Mouse (Mus musculus): Measurements from ENCODE around the gene Rbfox3.
A peak's percentile ranks its signal among the peaks of the same experiment; 100 is the strongest.
"Not testable (repeated sequence)": the region's sequence is repeated elsewhere in the genome, so short reads cannot be mapped to it uniquely, and the experiment has no call there.

Gene Rbfox3

DNA sequence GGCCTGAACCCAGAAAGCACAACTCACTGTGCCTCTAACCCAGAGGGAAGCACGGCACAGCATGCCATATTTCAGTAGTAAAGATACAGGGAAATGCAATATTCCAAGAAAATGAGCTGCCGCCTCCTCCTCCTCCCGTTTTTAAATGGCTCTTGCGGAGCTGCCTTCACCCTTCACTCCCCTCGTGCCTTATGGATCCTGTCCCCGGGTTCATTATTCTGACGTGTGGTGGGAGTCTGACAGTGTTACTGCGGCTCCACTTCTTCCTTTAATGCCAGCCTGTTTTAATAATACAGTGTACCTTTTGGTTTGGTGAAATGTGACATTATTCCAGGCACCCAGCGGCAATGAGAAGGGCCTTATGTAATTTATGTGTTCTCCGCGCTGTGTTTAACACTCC is 97.5 kb downstream of the Rbfox3 start:
- no peak for DNase-seq

DNA sequence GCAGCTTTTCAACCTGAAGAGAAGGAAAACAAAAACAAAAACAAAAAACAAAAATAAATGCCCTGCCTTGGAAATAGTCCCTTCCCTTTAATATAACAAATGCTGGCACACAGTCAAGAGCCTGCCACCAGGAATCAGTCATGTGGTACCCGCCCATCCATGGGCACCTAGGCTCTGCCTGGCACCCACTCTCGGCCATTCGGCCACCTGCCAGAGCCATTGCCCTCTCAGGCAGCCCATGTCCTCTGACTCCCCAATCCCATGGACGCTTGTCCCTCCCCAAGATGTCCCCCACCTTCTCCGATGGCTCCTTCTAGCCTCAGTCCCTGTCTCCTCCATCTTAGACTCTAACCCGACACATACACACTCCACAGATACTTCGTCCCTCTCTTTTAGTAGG is 100.0 kb downstream of the Rbfox3 start:
- DNase-seq, result no peak

DNA sequence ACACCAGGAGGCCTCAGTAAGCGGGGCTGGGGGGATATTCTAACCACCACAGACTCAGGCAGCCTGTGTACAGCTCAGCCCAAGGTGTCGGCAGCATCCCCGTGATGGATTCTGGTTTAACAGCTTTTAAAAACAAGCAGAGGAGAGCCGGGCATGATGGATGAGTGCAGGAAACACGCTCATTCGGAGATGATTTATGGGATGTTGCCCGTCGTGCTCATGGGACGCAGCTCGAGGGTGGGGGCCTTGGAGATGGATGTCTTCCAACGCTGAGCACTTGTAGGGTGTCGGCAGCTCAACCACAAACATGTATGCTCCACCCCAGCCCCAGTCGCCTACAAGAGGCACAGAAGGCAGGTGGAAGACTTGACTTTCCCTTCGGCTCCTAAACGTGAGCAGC is 103.9 kb downstream of the Rbfox3 start:
- no peak for DNase-seq

DNA sequence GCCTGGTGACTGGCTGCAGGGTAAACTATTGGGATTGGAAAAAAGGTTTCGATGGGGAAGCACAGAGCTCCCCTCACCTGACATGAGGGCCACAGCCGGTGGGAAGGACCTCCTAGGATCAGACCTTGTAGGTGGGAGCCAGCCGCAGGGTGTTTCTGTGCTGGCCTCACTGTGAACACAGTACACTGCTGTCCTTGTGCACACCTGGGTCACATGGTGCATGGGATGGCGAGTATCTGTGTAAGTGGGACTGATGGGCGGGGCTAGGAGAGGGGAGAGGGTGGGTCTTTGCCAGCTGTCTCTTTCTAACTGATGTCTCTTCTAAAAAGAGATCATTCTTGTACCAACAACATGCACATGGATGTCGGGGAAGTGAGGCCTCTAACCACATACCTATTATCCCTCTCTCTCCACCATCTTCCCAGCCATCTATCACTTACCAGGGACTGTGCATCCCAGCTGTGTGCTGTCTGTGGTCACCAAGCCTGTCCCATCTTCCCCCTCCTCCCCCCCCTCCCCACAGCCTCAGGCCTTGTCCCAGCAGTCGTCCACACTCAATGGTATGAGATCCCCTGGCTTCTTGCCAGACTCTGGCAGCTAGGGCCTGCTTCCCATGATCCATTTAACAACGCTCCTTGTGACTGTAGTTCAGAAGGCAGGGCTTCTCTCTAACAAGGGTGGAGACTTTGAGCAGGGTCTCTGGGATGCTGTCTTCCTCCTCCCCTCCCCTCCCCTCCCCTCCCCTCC is 116.4 kb downstream of the Rbfox3 start:
- peak; percentile 93 for DNase-seq

DNA sequence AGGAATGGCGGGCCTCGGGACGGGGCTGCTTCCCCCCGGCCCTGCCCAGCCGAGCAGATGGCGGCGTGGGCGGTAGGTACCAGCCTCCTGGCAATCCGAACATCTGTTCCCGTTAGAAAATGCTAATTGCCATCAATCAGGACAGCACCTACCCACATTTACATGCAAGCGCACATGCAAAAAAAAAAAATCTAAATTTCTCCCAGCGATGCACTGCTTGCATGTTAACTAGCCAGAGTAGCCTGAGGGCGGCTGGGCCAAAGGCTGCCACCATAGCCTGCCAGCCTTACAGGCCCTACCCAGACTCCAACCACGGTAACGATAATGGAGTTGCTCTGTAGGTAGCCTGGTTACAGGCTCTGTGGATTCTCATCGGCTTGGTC is 117.8 kb downstream of the Rbfox3 start:
- DNase-seq, result peak; percentile 65

DNA sequence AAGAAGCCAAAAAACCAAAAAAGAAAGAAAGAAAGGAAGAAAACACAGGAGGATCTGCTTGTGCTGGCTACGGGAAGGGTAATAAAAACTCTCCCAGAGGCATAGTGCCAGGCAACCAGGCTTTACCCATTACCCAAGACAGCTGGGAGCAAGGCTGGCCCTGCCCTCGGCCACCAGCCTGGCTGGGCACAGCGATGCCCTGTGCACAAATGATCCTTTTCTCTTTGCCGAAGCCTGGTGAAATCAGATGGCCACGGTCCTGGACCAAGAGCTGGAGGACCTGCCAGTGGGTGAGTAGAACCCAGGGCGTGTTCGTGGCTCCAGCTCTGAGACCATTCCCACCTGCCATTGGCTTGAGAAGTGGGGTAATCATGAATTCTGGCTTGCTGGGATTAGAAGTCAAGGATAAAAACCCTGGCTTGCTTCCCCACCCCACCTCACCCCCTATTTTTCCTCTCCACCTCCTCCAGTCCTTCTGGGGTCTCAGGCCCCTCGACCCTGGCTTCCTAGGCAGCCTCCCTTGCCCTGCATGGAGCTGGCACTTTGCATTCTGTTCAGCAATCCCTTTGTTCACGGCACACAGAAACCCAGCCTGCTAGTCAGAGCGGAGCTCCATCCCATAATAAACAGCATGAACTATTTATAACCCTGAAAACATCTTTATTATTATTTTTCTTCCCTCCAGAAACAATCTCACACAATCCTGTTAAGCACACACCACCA is 118.3 kb downstream of the Rbfox3 start:
- no peak for DNase-seq

DNA sequence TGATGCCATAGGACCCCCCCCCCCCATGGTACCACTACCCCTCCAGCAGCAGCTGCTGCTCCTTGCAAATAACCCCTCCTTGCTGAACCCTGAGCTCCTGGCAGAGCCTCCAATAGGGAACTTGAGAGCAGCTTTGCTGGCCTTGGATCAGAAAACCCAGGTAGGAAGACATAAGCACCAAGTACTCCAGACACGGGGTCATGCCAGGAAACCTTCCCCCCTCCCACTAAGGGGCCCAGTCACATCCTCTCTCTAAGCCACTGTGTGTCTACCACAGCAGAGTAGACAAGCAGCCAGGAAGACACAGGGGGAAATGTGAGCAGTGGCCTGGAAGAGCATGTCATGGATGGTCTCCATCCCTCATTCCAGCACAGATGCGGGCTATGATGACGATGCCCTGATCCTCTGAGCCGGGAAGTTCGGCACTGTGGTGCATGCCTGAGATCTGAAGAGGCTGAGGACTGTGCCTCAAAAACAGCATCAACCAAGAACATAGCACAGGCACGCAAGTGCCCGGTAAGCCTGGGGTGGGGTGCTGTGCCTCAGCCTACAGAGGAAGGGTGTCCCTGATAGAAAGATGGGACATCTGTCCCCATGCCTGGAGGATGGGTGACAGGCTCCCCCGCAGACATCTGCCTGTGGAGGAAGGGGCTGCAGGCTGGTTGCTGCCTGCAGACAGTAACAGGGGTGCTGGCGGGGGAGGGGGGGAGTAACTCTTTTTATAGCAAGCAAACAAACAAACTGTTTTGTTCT is 119.1 kb downstream of the Rbfox3 start:
- peak; percentile 47 for DNase-seq

DNA sequence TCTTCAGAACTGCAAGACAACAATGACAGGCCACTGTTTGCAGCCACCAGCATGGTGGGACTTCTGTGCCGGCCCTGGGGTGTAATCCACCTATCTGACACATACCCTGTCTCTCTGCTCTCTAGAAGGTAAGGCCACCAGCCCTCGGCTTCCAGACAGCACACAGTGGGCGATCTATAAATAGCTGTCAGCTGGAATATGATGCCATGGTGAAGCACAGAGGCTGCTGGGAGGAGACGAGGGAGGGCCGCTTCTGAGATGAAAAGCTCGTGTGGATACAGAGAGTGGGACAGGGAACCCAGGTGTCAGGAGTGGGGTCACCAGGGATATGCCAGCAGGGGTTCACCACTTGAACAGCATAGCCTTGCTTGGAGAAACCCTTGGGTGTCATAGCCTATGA is 120.0 kb downstream of the Rbfox3 start:
- DNase-seq, result no peak

DNA sequence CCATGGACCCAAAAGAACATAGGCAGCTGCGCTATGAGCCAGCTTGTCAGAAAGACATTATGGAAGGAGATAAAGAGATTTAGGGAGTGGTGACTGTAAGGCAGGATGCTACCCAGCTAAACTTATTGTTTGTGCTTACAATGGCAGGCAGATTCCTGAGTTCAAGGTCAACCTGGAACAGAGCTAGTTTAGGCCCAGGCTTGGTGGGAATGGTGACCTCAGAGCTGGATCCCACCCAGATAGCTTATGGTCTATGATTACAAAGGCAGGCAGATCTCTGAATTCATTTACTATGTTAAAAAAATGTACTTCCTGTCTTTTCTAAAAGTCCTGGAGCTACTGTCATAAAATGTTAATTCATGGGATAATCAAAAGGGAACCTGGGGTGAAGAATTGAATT is 123.3 kb downstream of the Rbfox3 start:
- DNase-seq, result no peak

DNA sequence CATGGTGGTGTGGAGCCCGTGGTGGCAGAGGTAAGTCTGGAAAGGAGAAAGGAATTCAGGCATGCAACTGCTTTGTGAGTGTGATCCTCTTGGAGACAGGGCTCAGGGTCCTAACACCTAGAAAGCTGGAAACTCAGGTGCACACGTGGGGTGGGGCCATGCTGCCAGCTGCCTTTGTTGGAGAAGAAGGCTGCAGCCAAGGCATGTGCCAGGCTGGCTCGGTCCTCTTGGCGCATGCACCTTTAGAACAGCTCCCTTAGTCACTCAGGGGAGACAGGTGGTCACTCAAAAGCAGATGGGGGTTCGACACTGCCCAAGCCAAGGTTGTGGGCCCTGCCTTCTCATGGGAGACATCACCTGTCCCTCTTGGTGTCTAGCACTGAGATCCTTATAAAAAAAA is 128.7 kb downstream of the Rbfox3 start:
- no peak for DNase-seq

DNA sequence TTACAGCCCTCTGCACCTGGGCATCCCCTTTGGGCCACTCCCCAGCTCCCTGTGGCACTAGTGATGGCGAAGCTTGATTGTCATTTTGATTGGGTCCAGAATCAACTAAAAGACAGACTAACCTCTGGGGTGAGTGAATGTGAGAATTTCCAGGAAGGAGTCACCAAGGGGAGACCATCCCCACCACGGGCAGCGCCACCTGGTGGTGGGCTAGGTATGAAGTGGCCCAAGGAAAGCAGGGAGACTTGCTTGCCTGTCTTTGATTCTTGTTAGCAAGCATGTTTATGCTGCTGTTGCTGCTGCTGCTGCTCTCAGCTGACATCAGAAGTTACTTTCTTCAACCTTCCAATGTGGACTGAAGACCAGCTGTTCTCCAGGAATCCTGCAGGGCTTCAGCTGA is 135.6 kb downstream of the Rbfox3 start:
- DNase-seq, result peak; percentile 62

DNA sequence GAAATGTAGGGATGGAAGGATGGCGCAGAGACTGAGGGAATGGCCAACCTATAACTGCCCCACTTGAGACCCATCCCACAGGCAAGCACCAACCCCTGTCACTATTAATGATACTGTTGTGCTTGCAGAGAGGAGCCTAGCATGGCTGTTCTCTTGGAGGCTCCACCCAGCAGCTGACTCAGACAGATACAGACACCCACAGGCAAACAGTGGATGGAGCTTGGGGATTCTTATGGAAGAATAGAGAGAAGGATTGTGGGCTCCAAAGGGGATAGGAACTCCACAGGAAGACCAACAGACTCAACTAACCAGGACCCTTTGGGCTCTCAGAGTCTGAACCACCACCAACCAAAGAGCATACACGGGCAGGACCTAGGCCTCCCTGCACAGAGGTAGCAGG is 136.6 kb downstream of the Rbfox3 start:
- DNase-seq, result not testable (repeated sequence)

DNA sequence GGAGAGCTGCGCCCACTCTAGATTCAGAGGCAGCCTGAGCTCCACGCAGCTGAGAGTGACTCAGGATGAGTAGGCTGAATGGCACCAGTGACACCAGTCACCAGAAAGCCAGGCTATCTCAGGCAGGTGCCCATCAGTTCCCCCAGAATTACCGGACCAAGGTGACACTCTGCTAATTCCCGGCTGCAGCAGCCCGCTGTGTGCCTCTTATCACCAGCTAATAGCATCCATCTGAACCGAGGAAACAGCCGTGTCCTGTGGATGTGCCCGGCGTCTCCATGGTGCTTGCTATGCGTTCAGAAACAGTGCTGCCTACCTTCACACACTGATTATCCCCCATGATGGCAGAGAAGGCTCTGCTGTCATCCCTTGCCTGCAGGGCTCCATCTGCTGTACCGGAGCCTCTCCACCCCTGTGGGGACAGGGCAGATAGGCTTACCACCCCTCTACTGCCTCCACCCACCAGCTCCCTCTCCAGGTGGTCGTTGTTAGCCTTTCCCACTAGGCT is 138.3 kb downstream of the Rbfox3 start:
- DNase-seq, result no peak

DNA sequence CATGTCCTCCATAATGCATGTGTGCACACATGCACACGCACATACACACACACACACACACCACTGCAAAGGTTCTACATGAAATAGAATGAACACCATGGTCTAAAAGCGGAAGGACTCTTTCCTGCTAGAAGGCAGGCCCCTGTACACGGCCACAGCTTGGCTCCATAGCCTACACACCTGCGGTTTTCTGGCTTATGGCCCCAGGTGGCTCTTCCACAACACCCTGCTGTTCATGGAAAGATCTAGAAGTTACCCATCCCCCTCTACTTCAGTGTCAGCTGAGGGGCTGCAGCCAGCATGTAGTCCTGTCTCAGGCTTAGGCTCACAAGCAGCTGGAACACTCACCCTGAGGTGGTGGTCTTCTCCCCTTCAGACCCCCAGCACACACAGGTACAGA is 140.0 kb downstream of the Rbfox3 start:
- DNase-seq, result no peak

DNA sequence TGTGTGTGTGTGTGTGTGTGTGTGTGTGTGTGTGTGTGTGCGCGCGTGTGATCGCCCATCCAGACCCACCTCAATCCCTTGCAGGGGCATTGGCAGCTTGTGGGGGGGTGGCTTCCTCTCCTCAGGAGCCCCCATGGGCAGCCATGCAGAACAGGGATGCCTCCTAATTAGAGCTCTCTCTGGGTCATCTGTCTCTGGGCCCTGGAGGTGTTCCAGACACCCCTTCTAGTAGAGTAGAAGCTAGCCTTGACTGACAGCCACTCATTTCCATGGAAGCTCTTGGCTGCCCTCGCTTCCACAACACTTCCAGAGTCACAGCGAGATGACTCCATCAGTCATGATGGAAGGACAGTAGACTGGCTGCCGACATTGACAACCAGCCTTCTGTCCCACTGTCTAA is 140.6 kb downstream of the Rbfox3 start:
- DNase-seq, result no peak

DNA sequence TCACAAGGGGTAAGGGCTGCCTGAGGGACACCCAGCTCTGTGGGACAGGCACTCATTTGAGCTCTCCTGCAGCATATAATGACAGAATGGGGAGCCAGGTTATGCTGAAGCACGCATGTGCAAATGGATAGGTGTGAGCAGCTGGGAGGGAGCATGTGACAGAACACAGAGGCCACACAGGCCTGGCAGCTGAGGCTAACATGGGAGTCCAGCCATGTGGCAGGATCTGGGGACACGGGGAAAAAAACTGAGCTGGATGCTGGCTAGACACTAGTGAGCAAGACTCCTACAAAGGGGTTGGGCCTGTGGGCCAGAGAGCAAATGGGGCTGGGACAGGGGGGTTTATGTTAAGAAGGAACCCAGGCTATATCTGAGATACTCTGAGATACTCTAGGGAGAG is 141.9 kb downstream of the Rbfox3 start:
- DNase-seq, result no peak

DNA sequence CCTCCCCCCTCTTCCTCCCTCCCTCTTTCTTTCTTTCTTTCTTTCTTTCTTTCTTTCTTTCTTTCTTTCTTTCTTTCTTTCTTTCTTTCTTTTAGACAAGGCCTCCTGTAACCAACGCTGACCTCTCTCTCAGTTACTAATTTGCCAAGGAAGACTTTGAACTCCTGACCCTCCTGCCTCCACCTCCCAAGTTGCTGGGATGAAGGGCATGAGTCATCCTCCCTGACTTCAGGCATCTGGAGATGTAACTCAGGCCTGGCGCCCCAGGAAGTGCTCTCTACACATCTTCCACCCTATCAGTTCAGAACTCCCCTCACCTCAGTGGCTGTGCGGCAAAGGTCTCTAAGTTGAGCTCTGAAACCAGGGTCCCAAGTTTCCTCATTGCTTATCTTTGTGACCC is 143.0 kb downstream of the Rbfox3 start:
- DNase-seq, result no peak

DNA sequence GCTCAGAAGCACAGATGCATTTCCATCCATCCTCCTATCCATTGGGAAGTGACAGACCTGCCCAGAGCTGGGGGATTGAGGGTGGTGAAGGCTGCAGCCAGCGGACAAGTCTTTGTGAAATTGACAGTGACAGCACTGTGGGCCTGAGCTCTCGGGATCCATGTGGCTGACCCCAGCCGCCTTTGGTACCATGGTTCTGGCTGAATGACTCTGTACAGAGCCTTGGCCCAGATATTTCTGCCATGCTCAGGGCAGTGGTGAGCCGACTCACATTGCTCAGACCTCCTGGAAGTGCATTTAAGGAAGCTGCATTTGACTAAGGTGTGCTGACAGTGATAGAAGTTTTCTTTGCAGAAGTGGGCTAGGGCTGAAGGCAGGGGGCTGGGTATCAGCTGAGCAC is 144.0 kb downstream of the Rbfox3 start:
- DNase-seq, result peak; percentile 47

DNA sequence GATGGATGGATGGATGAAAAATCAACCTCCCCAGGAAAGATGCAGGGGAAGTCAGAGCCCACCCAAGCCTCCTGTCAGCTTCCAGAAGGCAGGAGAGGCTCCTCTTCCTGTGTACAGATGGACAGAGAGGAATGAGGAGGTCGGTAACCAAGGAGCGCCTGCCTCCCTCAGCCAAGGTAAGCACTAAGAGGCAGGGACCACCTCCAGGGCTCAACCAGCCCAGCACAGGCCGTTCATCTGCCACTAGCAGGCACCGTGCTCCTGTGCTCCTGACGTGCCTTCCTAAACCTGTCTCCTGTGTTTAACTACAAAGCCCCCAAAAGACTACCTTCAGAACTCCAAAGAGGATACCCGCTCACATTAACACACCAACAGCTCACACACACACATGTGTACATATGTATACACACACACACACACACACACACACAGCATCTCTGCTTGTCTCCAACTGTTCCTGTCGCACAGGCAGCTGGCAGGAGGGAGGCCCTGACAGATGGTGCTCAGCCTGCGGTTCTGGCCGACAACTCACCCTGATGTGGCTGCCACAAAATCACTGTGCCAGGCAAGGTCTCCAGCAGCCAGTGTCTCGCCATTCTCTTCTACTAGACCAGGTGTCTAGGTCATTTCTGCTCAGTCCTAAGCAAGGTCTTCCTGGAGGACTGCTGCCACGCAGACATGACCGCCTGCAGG is 151.0 kb downstream of the Rbfox3 start:
- DNase-seq, result no peak

DNA sequence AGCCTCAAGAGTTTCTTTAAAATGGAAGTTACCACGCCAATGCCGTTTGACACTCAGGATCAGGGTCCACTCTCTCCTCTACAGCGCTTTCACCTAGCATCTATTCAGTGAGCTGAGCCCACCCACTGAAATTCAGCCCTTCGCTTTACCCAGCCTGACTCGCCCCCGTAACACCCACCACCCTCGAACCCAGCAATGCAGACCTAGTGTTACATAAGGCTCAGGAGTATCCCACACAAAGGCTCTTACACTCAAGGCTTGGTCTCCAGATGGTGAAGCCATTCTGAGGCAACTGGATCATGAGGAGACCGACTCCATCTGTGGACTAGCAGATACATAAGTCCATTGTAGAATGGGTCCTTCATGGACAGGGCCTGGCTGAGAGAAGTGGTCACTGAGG is 152.2 kb downstream of the Rbfox3 start:
- DNase-seq, result no peak

DNA sequence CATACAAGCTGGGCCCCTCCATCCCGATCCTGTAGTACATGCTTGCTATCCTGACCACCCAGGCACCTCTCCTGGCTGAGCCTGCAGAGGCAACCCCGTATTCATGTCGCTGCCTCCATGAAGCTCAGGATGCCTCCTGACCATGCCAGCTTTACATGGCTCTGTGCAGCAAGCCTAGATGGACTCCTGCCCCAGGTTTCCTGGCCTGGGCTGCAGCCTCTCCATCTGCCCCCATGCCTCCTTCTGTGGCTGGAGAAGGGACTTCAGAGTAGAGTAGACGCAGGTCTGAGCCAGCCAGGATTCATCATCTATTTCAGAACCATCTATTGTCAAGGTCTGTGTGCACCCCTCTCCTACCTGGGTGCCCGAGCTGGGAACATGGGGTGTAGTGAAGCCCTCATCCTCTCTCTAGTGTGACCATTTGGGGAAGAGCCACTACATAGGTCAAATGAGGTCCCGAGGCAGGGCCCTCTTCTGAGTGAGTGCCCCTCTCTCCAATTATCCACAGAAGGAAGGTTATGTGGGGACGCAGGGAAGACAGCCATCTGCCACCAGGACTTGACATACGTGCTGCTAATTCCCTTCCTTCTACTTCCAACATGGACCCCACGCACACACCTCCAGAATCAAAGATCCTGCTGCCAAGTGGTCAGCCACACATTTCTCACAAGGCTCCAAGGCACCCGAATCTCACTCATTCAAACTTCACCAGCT is 153.0 kb downstream of the Rbfox3 start:
- DNase-seq, result no peak

DNA sequence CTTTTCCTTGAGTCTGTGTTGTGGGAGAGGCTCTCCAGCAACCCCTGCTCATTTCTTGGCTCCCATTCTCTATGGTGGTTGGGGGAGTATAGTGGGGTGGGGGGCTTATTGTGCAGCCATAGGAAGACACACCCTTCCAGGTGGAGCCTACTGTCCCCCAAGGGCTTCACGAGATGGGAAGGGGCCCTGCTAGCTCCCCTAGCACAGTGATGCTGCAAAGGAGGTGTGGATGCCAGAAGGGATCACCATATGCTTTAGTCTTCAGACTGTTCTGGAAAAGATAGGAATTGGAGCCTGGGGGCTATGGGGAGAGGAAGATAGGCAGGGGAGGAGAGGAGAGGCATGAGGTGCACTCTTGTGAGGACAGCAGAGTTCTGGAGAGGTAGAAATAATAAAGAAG is 153.9 kb downstream of the Rbfox3 start:
- no peak for DNase-seq

DNA sequence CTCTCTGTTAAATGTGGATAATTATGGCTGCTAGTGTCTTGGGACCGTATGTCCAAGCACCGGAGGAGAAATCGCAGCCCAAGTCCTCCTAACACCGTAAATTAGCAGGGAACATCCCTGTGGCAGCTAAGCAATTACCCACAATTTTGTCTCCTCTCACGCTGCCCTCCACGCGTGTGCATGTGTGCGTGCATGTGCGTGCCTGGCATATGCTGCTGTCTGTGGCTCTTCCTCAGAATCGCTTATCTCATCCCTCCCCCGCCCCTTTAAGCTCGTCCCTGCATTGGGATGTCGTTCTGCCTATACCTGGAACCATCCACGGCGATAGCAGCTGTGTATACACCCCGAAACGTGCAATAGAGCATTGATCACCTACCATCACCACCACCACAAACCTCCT is 156.4 kb downstream of the Rbfox3 start:
- DNase-seq, result no peak
